Mouse (Mus musculus): ENCODE results near the gene Ank2. TPM values are rescaled to one million over a fixed set of nuclear protein-coding genes. Genes with fewer than 3 reads are reported as not detected.
A peak's percentile ranks its signal among the peaks of the same experiment; 100 is the strongest.
"Not testable (repeated sequence)": the region's sequence is repeated elsewhere in the genome, so short reads cannot be mapped to it uniquely, and the experiment has no call there.

The Ank2 gene
- total RNA-seq, 2 experiments from 2014 or later, result 787 to 814 TPM

DNA sequence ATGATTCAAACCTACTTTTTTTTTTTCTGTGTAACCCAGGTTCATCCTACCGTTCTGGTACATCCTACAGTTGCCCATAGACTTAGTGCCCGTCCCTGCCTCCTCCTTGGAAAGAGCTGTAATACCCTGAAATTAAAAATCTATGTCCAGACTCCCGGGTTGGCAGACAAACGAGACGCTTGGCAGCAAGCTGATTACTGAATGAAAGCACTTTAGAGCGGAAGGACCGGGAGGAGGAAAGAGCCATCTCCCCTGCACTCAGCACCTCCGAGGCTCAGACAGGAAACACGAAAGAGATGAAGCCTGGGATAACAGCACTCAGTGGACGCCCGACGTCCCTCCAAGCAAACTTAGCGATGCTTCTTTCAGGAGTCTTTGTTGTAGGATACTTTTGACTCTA lies 69.3 kb downstream of the Ank2 start:
- no peak for DNase-seq (ENCODE audit: low spot score in 2 of 2)

DNA sequence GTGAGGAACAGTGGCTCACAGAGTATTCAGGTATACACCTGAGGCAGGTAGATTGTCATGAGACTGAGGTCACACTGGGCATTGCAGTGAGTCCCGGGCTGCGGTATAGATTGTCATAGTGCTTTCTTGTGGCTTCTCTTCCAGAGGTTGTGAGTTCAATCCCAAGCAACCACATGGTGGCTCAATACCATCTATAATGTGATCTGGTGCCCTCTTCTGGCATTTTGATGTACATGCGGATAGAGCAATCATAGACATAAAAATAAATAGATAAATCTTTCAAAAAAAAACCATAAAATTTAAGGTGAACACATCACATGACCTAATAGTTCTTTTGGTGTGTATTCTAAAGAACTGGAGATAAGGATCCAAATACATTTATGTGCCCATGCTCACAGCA lies 70.6 kb downstream of the Ank2 start:
- no peak for DNase-seq (ENCODE audit: low spot score in 2 of 2)

DNA sequence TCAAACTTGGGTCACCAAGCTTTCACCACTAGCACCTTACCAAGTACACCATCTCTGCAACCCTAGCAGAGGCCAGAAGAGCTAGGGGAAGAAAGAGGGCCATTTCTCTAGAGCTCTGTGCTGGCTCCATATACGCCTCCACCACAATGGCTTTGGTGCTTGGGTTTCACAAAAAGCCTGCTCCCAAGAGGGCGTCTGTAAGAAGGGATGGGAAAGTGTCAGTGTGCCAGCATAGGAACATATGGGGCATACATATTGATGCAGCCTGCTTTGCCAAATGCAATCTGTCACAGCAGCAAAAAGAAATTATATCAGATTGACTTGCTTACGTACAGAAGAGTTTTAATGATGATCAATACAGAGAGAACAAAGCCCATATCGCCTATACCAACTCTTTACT lies 82.2 kb downstream of the Ank2 start:
- DNase-seq (ENCODE audit: low spot score in 2 of 2), result no peak

DNA sequence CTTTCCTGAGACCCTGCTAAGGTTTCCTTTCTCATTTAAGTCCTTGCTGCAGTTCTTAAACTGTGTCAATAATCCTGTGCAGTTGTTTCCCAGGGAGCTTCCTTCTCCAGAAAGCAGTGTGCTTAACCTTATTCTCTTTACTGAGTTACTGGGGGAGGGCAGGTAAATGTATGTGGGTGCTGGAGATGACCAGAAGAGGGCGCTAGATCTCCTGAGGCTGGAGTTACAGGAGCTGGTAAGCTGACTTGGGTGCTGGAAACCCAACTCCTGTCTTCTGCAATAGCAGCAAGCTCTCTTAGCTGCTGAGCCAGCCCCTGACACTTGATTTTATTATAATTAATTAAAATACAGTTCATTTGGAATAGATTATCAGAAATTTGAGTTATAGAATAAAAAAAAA lies 84.7 kb downstream of the Ank2 start:
- DNase-seq (ENCODE audit: low spot score in 2 of 2), result no peak

DNA sequence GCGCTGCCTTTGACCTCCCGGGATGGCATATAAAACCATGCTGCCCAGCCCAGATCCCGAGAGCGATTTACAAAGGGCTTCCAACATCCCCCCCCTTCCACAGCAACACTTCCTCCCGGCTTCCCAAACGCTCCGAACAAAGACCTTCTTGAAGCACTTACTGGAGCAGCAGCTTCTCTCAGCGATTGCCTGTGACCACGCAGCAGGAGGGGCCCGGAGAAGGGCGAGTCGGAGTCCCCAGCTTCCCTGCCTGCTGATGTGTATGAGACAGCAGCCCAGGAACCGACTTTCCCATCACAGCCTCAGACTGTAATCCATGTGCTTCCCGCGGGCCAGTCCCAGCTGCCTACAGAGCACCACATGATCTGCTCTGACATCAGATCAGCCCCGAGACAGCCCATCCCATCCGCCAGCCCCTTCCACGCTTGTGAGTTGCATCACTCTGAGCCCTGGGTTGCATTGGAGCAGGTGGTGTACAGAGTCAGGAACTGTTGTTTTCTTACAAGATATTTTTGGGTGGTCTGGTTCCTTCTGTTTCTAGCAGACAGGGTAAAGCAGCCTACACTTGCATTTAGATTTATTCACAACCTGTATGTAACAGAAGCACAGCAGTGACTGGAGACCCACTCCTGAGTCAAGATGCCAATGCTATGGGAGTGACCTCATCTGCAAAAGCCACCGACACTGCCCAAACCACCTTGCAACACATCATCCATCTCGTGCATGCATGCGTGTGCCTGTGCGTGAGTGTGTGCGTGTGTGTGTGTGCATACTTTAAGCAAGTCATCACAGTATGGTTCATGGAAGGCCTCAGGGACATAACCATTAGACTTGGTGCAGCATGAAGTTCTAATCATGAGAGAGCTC lies 90.2 kb downstream of the Ank2 start:
- peak; percentile 82 to 88 for DNase-seq (ENCODE audit: low spot score in 2 of 2)

DNA sequence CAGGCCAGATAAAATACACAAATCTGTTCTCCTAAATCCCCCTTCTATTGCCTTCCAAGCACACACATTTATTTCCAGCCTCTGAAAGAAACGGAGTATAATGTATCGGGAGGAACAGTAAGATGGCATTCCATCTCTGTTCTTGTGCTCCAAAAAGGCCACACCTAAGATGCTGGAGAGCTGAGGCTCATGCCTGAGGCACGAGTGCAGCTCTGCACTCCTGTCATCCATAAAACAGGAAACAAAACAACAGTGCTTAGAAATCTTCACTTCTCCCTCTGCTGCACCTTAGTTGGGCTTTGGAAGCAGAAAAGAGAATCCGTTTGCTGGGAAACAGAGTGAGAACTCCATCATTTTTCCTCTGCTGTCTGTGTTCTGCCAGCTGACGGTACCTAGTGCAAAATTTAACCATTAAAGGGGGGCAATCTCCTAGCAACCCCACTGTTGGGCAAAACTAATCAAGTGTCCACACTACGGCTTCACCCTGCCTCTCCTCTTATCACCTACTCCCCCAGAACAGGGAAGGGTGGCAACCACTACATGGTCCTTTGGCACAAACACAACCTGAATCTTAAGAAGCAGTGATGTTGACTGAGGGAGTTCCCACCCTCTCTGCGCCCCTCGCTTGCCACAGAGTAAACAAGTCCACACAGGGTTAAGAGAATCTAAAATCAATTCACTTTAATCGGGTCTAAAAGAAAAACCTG lies 91.1 kb downstream of the Ank2 start:
- DNase-seq (ENCODE audit: low spot score in 2 of 2), result peak in 1 of 2 experiments; percentile 19

DNA sequence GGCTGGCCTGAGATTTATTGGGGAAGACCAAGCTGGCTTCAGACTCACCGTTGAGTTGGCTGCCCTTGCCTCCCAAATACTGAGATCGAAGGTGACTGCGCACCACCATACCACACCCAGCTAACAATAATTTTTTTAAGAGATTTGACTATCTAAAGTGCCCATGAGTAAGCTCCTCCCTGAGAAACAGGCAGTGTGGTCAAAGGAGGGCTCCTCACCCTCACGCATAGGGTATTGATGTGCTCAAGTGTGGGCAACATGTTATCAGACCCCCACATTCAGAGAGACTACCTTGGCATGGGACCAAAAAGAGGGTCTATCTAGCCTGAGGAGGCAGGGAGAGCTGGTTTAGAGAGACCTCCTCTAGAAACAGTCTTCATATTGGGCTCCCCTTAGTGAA lies 92.3 kb downstream of the Ank2 start:
- DNase-seq (ENCODE audit: low spot score in 2 of 2), result no peak

DNA sequence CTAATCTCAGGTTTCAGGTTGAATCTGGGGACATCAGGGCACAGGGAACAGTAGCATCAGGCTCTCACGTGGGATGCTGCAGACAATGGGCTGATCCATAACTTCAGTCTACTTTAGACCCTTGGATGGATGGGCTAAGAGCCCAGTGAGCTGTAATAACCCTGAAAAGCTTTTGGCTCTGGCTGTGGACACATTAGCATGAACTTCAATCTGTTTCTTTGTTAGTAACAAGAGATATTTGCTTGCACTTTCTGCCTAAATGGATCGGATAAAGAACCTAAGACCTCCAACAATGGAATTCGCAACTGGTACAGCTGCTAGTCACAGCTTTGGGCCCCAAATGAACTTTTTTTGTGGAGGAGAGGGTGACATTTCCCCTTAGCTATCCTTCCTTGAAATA lies 94.8 kb downstream of the Ank2 start:
- no peak for DNase-seq (ENCODE audit: low spot score in 2 of 2)

DNA sequence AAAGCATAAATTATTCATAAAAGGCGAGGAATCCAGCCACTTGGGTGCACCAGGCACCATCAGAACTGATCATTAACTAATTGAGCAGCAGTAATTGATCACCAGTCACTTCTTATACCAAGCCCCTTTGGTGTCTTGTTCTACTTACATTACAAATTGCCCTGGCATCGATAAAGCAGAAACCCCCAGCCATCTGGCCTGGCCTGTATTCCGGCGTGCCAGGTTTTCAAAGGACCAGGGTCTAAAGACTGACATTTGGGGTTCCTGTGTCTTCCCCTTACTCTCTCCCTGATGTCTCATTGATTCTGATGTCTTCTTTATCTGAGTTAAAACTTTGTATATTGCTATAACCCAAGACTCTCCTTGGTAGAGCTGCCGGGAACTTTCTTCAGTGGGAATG lies 98.2 kb downstream of the Ank2 start:
- DNase-seq (ENCODE audit: low spot score in 2 of 2), result no peak

DNA sequence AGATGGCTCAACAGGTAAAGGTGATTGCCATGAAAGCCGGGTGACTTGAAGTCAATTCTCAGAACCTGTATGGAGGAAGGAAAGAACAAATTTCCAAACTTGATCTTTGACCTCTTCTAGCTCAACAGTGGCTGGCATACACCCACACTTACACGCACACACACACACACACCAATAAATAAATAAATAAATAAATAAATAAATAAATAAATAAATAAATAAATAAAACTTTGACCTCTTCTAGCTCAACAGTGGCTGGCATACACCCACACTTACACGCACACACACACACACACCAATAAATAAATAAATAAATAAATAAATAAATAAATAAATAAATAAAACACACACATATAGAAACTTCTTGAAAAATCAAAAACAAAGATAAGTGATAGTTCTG lies 98.7 kb downstream of the Ank2 start:
- DNase-seq (ENCODE audit: low spot score in 2 of 2), result not testable (repeated sequence)

DNA sequence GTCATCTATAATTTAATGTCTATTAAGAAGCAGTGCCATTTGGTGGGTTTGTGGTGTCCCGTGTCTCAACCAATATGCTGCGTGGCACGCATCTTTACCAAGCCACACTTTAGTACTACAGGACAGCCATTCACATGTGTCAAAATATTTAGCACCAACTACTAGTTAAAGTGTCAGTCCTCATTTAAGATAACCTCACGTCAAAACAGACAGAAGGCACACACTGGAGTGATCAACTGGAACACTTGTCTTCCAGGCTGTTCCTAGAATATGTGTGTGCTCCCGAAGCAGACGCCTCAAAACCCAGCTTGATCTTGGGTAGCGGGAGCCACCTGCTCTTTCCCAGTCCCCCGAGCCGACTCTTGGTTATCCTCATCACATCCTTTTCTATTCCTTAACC lies 101.4 kb downstream of the Ank2 start:
- no peak for DNase-seq (ENCODE audit: low spot score in 2 of 2)

DNA sequence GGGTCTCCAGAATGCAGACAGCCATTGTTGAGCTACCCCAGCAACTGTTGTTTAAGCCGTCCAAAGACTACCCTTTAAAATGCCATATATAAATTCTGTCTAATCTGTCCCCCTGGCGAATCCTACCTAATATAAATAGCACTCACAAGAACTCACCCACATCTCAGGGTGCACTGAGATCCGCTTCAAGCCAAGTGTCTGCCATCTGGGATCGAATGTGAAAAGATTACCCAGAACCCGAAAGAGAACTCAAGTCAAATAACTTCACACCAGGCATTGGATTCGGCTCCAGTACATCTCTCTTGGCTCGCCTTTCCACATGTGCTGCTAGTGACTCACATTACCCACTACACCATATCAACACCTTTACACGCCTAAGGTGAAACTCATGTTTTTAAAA lies 103.9 kb downstream of the Ank2 start:
- peak; percentile 24 to 41 for DNase-seq (ENCODE audit: low spot score in 2 of 2)

DNA sequence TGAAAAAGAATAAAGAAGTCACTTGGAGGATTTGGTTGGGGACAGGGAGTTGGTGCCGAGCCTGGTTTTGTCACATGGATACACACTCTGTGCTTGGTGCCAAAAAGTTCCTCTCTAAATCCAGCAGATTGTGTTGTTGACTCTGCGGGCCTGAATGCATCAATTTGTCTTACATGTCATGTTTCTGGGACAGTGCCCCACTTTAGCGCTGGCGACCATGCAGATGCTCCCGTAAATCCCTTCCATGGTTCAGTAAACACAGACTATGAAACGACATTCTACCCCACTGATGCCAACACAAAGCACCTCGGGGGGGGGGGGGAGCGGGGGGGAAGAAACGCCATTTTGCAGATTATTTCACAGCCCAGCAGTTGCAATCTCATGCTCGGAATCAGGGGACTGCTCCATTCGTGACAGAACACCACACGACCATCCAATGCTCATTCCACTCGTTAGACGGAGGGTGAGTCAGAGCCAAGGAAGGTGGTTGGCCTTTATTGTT lies 112.1 kb downstream of the Ank2 start:
- no peak for DNase-seq (ENCODE audit: low spot score in 2 of 2)

DNA sequence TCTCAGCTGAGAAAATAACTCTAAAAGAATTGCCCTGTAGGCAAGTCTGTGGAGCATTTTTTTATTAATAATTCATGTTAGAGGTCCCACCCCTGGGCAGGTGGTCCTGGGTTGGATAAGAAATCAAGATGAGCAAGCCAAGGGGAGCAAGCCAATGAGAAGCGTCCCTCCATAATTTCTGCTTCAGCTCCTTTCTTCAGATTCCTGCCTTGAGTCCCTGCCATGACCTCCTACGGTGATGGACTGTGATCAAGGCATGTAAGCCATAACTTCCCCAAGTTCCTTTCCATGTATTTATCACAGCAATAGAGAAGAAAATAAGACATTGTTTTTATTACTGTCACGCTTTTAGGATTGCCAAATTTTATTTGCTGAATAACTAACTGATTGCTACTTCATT lies 115.9 kb downstream of the Ank2 start:
- no peak for DNase-seq (ENCODE audit: low spot score in 2 of 2)

DNA sequence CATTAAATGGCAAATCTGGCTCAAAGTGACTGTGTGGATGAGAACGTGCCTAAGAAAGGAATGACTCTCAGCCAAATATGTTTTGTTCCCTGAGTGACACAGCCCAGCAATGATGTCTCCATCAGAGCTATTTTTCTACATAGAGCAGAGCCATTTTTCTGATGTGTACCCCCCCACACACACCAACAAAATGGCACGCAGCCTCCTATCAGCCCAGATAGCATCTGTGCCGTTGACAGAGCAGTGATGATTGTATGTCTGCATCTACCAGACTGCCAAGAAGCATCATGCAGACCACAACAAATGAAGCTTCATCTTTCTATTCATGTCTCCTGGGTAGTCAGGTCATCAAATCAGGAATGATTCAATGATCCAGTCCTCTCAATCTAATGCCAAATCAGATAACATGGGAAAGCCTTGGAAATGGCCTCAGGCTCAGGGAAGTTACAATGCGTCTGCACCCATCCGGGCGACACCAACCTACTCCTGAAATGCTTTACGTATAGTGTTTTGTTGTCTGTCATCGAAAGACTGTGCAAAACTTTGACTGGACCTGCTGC lies 122.2 kb downstream of the Ank2 start:
- no peak for DNase-seq (ENCODE audit: low spot score in 2 of 2)

DNA sequence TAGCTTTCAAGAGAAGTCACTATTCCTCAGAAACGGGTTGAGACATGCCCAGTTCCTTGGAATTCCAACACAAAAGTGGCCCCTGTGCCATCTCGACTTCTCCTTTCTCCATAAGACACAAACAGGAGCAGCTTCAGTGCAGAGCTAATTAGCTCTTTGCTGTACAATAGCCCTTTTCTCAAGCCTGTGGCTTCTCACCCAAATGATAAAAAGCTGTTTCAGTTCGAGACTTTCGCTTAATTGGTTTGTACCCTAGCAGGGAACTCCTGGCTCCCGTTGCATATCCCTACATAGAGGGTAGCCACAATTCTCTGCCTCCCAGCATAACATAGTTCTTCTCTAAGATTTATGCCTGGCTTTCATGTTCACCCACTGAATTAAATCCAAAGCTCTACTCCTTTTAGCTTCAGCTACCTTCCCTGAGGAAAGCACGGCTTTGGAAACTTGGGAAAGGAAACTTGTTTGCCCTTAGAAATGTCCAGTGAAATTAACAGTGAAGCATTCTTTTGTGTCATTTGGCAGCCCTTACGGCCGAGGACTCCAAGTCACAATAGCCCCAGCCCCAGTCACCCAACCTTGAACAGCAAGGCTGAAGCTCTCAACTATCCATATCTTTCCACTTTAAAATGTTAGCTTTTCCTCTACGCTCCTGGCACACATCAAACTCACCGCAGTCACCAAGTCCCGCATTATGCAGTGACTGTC lies 123.0 kb downstream of the Ank2 start:
- DNase-seq (ENCODE audit: low spot score in 2 of 2), result no peak

DNA sequence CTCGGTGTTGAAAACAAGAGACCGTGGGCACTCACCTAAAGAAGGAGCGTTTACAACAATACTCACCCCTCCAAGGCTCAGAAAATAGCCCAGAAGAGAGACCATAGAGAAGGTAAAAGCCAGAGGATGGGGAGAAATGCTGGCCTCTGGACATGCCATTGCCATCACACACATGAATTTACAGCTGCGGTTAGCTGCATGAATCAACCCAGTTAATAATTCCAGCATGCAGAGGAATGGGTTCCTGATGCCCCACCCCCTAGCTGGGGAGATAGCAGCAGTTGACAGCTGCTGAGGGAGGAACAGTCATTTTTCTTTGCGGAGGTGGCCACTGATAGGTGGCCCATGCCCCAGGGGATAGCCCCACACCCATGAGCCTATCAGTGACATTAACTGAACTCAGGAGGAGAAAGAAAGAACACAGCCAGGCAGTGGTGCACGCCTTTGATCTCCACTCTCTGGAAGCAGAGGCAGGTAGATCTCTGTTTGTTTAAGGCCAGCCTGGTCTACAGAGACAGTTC lies 124.9 kb downstream of the Ank2 start:
- DNase-seq (ENCODE audit: low spot score in 2 of 2), result no peak

DNA sequence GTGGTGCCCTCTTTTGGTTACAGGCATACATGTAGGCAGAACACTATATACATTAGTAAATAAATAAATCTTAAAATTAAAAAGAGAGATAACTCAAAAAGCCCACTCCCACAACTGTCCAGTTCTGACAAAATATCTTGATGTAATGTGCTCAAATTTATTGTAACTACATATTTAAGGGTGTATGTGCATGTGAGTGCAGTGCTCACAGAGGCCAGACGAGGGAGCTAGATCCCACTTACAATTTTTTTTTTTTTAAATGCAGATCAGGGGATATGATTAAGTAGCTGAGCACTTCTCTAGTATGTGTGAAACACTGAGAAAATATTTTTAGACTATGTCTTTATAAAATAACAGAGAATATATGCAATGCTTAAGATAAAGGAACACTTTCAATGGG lies 127.4 kb downstream of the Ank2 start:
- no peak for DNase-seq (ENCODE audit: low spot score in 2 of 2)

DNA sequence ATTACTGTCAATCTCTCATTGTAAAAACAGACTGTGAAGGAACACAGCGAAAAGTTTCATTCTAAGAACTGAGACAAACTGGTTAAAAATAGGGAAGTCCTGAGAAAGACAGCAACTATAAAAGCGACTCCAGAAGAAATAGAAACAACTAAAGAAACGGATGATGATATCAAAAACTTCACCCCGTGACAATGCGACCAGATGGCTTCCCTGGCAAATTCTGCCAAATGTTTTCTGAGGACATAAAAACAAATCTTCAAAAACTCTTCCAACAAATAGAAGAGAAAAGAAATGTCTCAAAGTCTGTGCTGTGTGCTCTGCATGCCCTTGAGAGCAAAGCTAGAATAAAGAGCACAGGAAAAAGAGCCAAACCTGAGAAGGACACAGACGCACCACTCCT lies 129.6 kb downstream of the Ank2 start:
- DNase-seq (ENCODE audit: low spot score in 2 of 2), result peak in 1 of 2 experiments; percentile 44

DNA sequence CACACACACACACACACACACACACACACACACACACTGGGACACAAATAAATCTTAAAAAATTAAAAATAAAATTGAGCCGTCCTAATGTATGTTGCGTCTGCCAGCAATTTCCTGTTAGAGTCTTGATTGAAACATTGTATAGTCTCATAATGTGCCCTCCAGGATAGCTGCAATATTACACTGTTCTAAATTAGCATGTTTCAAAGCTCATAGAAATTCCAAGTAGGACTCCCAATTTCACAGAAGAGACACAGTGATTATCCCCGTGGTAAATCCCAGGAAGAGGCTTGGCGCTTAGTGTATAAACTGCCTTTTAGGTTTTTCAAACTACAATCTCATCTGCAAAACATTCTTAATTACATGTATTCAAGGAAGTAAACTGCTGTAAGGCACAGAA lies 131.7 kb downstream of the Ank2 start:
- DNase-seq (ENCODE audit: low spot score in 2 of 2), result no peak

DNA sequence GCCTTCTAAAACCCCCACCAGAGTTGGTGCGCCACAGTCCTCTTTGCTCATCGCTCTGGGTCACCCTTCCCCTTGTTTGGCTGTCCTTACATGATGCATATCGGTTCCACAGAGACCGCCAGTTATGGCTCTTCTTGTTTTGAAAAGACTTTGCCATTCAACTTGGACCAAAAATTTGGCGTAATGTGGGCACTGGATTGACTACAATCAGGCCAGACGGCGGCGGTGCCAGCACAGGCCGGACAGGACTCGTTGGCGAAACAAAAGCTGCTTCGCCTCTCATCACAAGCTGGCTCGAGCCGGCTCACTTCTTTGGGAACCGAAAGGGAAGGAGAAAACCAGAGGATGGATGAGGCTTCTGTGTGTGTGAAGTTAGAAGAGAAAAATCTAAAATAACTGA lies 135.6 kb downstream of the Ank2 start:
- peak in 1 of 2 experiments; percentile 51 for DNase-seq (ENCODE audit: low spot score in 2 of 2)
